Mouse (Mus musculus) myocyte (in vitro differentiated cells): ENCODE results near the gene Tsx. TPM values are rescaled to one million over a fixed set of nuclear protein-coding genes. Genes with fewer than 3 reads are reported as not detected.

Source experiments
- H3K27me3 ChIP-seq: one replicate; pipeline ENCODE4 v1.6.1; 2011; ENCODE audit not compliant: control insufficient read depth, insufficient read depth, insufficient read length
- H3K36me3 ChIP-seq: one replicate; pipeline ENCODE4 v1.6.1; 2011; ENCODE audit not compliant: control insufficient read depth, insufficient read depth
- H3K4me2 ChIP-seq: one replicate; pipeline ENCODE4 v1.6.1; 2011; ENCODE audit warnings: low read depth, control low read depth
- H3K4me3 ChIP-seq: one replicate; pipeline ENCODE4 v1.5.1; 2011; ENCODE audit warnings: mild to moderate bottlenecking, control low read depth, moderate library complexity
- H3K79me2 ChIP-seq: one replicate; pipeline ENCODE4 v1.6.1; 2011; ENCODE audit not compliant: control insufficient read depth, insufficient read depth
- H3ac ChIP-seq: one replicate; pipeline ENCODE4 v1.6.1; 2011; ENCODE audit not compliant: control insufficient read depth, insufficient read length
- CEBPB ChIP-seq: IDR thresholded peaks from 2 replicates; pipeline ENCODE4 v1.6.1; 2011; ENCODE audit warnings: mild to moderate bottlenecking, moderate library complexity; ENCODE audit not compliant: poor library complexity, insufficient read depth, severe bottlenecking
- E2F4 ChIP-seq: IDR thresholded peaks from one replicate; pipeline ENCODE4 v1.6.1; 2011; ENCODE audit warnings: mild to moderate bottlenecking, control low read depth, moderate library complexity; ENCODE audit not compliant: insufficient read depth
- MAX ChIP-seq: IDR thresholded peaks from one replicate; pipeline ENCODE4 v1.6.1; 2011; ENCODE audit warnings: low read depth, mild to moderate bottlenecking, control low read depth
- MYOD1 ChIP-seq, 3 experiments: IDR thresholded peaks; one replicate each; pipeline ENCODE4 v1.6.1; 2011; ENCODE audit warnings: control low read depth in 2 of 3, low read depth in 2 of 3, mild to moderate bottlenecking in 2 of 3, moderate library complexity in 1 of 3; ENCODE audit not compliant: insufficient read length in 2 of 3, control insufficient read depth in 1 of 3
- MYOG ChIP-seq, 3 experiments: IDR thresholded peaks; one replicate each; pipeline ENCODE4 v1.6.1; 2011; ENCODE audit warnings: control low read depth in 2 of 3, low read depth in 2 of 3, mild to moderate bottlenecking in 2 of 3; ENCODE audit not compliant: insufficient read length in 2 of 3, control insufficient read depth in 1 of 3, insufficient read depth in 1 of 3
- POLR2A ChIP-seq: IDR thresholded peaks from one replicate; pipeline ENCODE4 v1.6.1; 2011; ENCODE audit warnings: low read depth, mild to moderate bottlenecking, control low read depth, moderate library complexity; ENCODE audit not compliant: insufficient read length
- POLR2AphosphoS2 ChIP-seq: IDR thresholded peaks from one replicate; pipeline ENCODE4 v1.6.1; 2011; ENCODE audit warnings: low read depth, control low read depth; ENCODE audit not compliant: insufficient read length
- REST ChIP-seq: IDR thresholded peaks from one replicate; pipeline ENCODE4 v1.6.1; 2011; ENCODE audit warnings: mild to moderate bottlenecking, control low read depth, moderate library complexity; ENCODE audit not compliant: insufficient read depth, insufficient read length
- SRF ChIP-seq: IDR thresholded peaks from one replicate; pipeline ENCODE4 v1.6.1; 2011; ENCODE audit warnings: low read depth; ENCODE audit not compliant: control insufficient read depth, insufficient read length
- TCF12 ChIP-seq: IDR thresholded peaks from one replicate; pipeline ENCODE4 v1.6.1; 2011; ENCODE audit warnings: mild to moderate bottlenecking, control low read depth; ENCODE audit not compliant: poor library complexity, insufficient read depth, severe bottlenecking
- TCF3 ChIP-seq: IDR thresholded peaks from one replicate; pipeline ENCODE4 v1.6.1; 2011; ENCODE audit warnings: low read depth, control low read depth; ENCODE audit not compliant: insufficient read length
- USF1 ChIP-seq: IDR thresholded peaks from one replicate; pipeline ENCODE4 v1.6.1; 2011; ENCODE audit warnings: low read depth, mild to moderate bottlenecking, control low read depth, moderate library complexity
- polyA plus RNA-seq: library from polyadenylated mRNA; unstranded; fragments of >200 nt; fragmentation: generic; extraction: Trizol; gene quantifications from one replicate; pipeline ENCODE4 v1.2.1, GENCODE M21; 2012; ENCODE audit warnings: missing spikeins

The Tsx gene
- polyA plus RNA-seq, 1 experiment = not detected

GRCm38 (mm10) chrX:103460056-103460455 is 45.8 kb downstream of the Tsx start:
- Histone ChIP-seq H3ac (no peak overlapping the region), H3K4me3 (no peak overlapping the region), H3K4me2 (no peak overlapping the region), H3K79me2 (no peaks in the 10 kb centered on the region), H3K36me3 (no peaks in the 10 kb centered on the region), H3K27me3 (no peaks in the 10 kb centered on the region)
- TF ChIP-seq POLR2AphosphoS2 (no peak), MAX (no peak), E2F4 (no peak), TCF12 (no peak), MYOD1 (IDR thresholded peaks at IDR 0.05; ENCODE audit: control insufficient read depth in 1 of 3, insufficient read length in 2 of 3, low read depth in 2 of 3) (no peak), CEBPB (no peak), REST (no peak), USF1 (no peak), TCF3 (no peak), POLR2A (no peak), MYOG (IDR thresholded peaks at IDR 0.05; ENCODE audit: control insufficient read depth in 1 of 3, insufficient read depth in 1 of 3, insufficient read length in 2 of 3, low read depth in 2 of 3) (no peak), SRF (no peak)

- no peak overlapping the region for H3K4me3 ChIP-seq
- no peak for TF ChIP-seq POLR2A
- no peak for TF ChIP-seq TCF12
- no peak for TF ChIP-seq MAX
- TF ChIP-seq POLR2AphosphoS2 = no peak
- TF ChIP-seq MYOG (IDR thresholded peaks at IDR 0.05; ENCODE audit: control insufficient read depth in 1 of 3, insufficient read depth in 1 of 3, insufficient read length in 2 of 3, low read depth in 2 of 3) = no peak
- TF ChIP-seq SRF = no peak
- no peak for TF ChIP-seq TCF3
- TF ChIP-seq MYOD1 (IDR thresholded peaks at IDR 0.05; ENCODE audit: control insufficient read depth in 1 of 3, insufficient read length in 2 of 3, low read depth in 2 of 3) = no peak
- no peak for TF ChIP-seq E2F4
- TF ChIP-seq USF1 = no peak
- TF ChIP-seq REST = no peak
- TF ChIP-seq CEBPB = no peak
- H3K36me3 ChIP-seq = no peaks in the 10 kb centered on the region
- H3K27me3 ChIP-seq = no peaks in the 10 kb centered on the region
- no peak overlapping the region for H3K4me2 ChIP-seq
- H3K79me2 ChIP-seq = peaks cover 24% of the 10 kb centered on the region
- H3ac ChIP-seq = no peak overlapping the region
Observed at GRCm38 (mm10) chrX:103468998-103469397, 54.7 kb downstream of the Tsx start.

GRCm38 (mm10) chrX:103472346-103472745 is 58.1 kb downstream of the Tsx start:
- TF ChIP-seq CEBPB (no peak), MAX (no peak)

More at GRCm38 (mm10) chrX:103472346-103472745, 58.1 kb downstream of the Tsx start:
- H3K79me2 ChIP-seq = peaks cover 52% of the 10 kb centered on the region
- no peak overlapping the region for H3ac ChIP-seq
- no peaks in the 10 kb centered on the region for H3K27me3 ChIP-seq
- no peak overlapping the region for H3K4me2 ChIP-seq
- H3K36me3 ChIP-seq = no peaks in the 10 kb centered on the region
- no peak overlapping the region for H3K4me3 ChIP-seq

Other genes with a start within 250 kb of the Tsx start
- 0.17 TPM for gene Nap1l2, start 227.8 kb upstream of the Tsx start, polyA plus RNA-seq
- gene Cdx4, start 93.1 kb upstream of the Tsx start, polyA plus RNA-seq = not detected
- gene Chic1, start 58.0 kb upstream of the Tsx start, polyA plus RNA-seq = 0.26 TPM
- not detected for gene Gm26992, start 7.5 kb downstream of the Tsx start, polyA plus RNA-seq
- gene Zcchc13, start 216.1 kb downstream of the Tsx start, polyA plus RNA-seq = not detected